Mouse (Mus musculus): ENCODE measurements around the gene Mef2c. TPM values are rescaled to one million over a fixed set of nuclear protein-coding genes. Genes with fewer than 3 reads are reported as not detected.

Gene Mef2c
- polyA plus RNA-seq, 1 experiment, result 49.0 TPM

GRCm38 (mm10) chr13:83536361-83536760 lies 32.5 kb downstream of the Mef2c start:
- Histone ChIP-seq H3ac (ENCODE audit: control insufficient read depth, insufficient read length) (no peak overlapping the region), H3K27me3 (ENCODE audit: control insufficient read depth, insufficient read depth, insufficient read length) (no peaks in the 10 kb centered on the region), H3K4me3 (no peak overlapping the region), H3K79me2 (ENCODE audit: control insufficient read depth, insufficient read depth) (peaks cover 2% of the 10 kb centered on the region), H3K36me3 (ENCODE audit: control insufficient read depth, insufficient read depth) (no peaks in the 10 kb centered on the region), H3K4me2 (ENCODE audit: low read depth) (no peak overlapping the region)
- TF ChIP-seq E2F4 (IDR thresholded peaks at IDR 0.05; ENCODE audit: insufficient read depth) (no peak), MYOG (IDR thresholded peaks at IDR 0.05; ENCODE audit: control insufficient read depth in 1 of 3, insufficient read depth in 1 of 3, insufficient read length in 2 of 3, low read depth in 2 of 3) (no peak), REST (IDR thresholded peaks at IDR 0.05; ENCODE audit: insufficient read depth, insufficient read length) (no peak), TCF12 (IDR thresholded peaks at IDR 0.05; ENCODE audit: insufficient read depth, poor library complexity, severe bottlenecking) (no peak), MYOD1 (IDR thresholded peaks at IDR 0.05; ENCODE audit: control insufficient read depth in 1 of 3, insufficient read length in 2 of 3, low read depth in 2 of 3) (no peak), CEBPB (IDR thresholded peaks at IDR 0.05; ENCODE audit: insufficient read depth, poor library complexity, severe bottlenecking) (no peak), TCF3 (IDR thresholded peaks at IDR 0.05; ENCODE audit: insufficient read length, low read depth) (no peak), MAX (IDR thresholded peaks at IDR 0.05; ENCODE audit: low read depth) (no peak), SRF (IDR thresholded peaks at IDR 0.05; ENCODE audit: control insufficient read depth, insufficient read length, low read depth) (no peak), POLR2A (IDR thresholded peaks at IDR 0.05; ENCODE audit: insufficient read length, low read depth) (no peak), POLR2AphosphoS2 (IDR thresholded peaks at IDR 0.05; ENCODE audit: insufficient read length, low read depth) (no peak), USF1 (IDR thresholded peaks at IDR 0.05; ENCODE audit: low read depth) (no peak)

GRCm38 (mm10) chr13:83537163-83537562 lies 33.3 kb downstream of the Mef2c start:
- peaks cover 2% of the 10 kb centered on the region for H3K79me2 ChIP-seq (ENCODE audit: control insufficient read depth, insufficient read depth)
- no peaks in the 10 kb centered on the region for H3K36me3 ChIP-seq (ENCODE audit: control insufficient read depth, insufficient read depth)
- H3K4me3 ChIP-seq, result no peak overlapping the region
- TF ChIP-seq SRF (IDR thresholded peaks at IDR 0.05; ENCODE audit: control insufficient read depth, insufficient read length, low read depth), result no peak
- no peak for TF ChIP-seq USF1 (IDR thresholded peaks at IDR 0.05; ENCODE audit: low read depth)
- TF ChIP-seq CEBPB (IDR thresholded peaks at IDR 0.05; ENCODE audit: insufficient read depth, poor library complexity, severe bottlenecking), result no peak
- TF ChIP-seq E2F4 (IDR thresholded peaks at IDR 0.05; ENCODE audit: insufficient read depth), result no peak
- TF ChIP-seq POLR2A (IDR thresholded peaks at IDR 0.05; ENCODE audit: insufficient read length, low read depth), result no peak
- TF ChIP-seq MYOG (IDR thresholded peaks at IDR 0.05; ENCODE audit: control insufficient read depth in 1 of 3, insufficient read depth in 1 of 3, insufficient read length in 2 of 3, low read depth in 2 of 3), result no peak
- no peak for TF ChIP-seq REST (IDR thresholded peaks at IDR 0.05; ENCODE audit: insufficient read depth, insufficient read length)
- no peak for TF ChIP-seq TCF12 (IDR thresholded peaks at IDR 0.05; ENCODE audit: insufficient read depth, poor library complexity, severe bottlenecking)
- H3ac ChIP-seq (ENCODE audit: control insufficient read depth, insufficient read length), result no peak overlapping the region
- no peaks in the 10 kb centered on the region for H3K27me3 ChIP-seq (ENCODE audit: control insufficient read depth, insufficient read depth, insufficient read length)
- no peak overlapping the region for H3K4me2 ChIP-seq (ENCODE audit: low read depth)

- no peak for TF ChIP-seq POLR2A (IDR thresholded peaks at IDR 0.05; ENCODE audit: insufficient read length, low read depth)
- no peak for TF ChIP-seq E2F4 (IDR thresholded peaks at IDR 0.05; ENCODE audit: insufficient read depth)
- TF ChIP-seq USF1 (IDR thresholded peaks at IDR 0.05; ENCODE audit: low read depth), result no peak
- TF ChIP-seq MAX (IDR thresholded peaks at IDR 0.05; ENCODE audit: low read depth), result no peak
- no peak for TF ChIP-seq POLR2AphosphoS2 (IDR thresholded peaks at IDR 0.05; ENCODE audit: insufficient read length, low read depth)
- TF ChIP-seq TCF3 (IDR thresholded peaks at IDR 0.05; ENCODE audit: insufficient read length, low read depth), result no peak
- TF ChIP-seq MYOG (IDR thresholded peaks at IDR 0.05; ENCODE audit: control insufficient read depth in 1 of 3, insufficient read depth in 1 of 3, insufficient read length in 2 of 3, low read depth in 2 of 3), result no peak
- TF ChIP-seq REST (IDR thresholded peaks at IDR 0.05; ENCODE audit: insufficient read depth, insufficient read length), result no peak
- no peak for TF ChIP-seq TCF12 (IDR thresholded peaks at IDR 0.05; ENCODE audit: insufficient read depth, poor library complexity, severe bottlenecking)
- TF ChIP-seq MYOD1 (IDR thresholded peaks at IDR 0.05; ENCODE audit: control insufficient read depth in 1 of 3, insufficient read length in 2 of 3, low read depth in 2 of 3), result no peak
- no peak for TF ChIP-seq CEBPB (IDR thresholded peaks at IDR 0.05; ENCODE audit: insufficient read depth, poor library complexity, severe bottlenecking)
- TF ChIP-seq SRF (IDR thresholded peaks at IDR 0.05; ENCODE audit: control insufficient read depth, insufficient read length, low read depth), result no peak
- Histone ChIP-seq H3K79me2 (ENCODE audit: control insufficient read depth, insufficient read depth) (peaks cover 2% of the 10 kb centered on the region), H3K36me3 (ENCODE audit: control insufficient read depth, insufficient read depth) (no peaks in the 10 kb centered on the region), H3K4me2 (ENCODE audit: low read depth) (no peak overlapping the region), H3K27me3 (ENCODE audit: control insufficient read depth, insufficient read depth, insufficient read length) (no peaks in the 10 kb centered on the region), H3ac (ENCODE audit: control insufficient read depth, insufficient read length) (no peak overlapping the region), H3K4me3 (no peak overlapping the region)
These were observed 36.1 kb downstream of the Mef2c start for GRCm38 (mm10) chr13:83539921-83540320.

- Histone ChIP-seq H3K4me2 (ENCODE audit: low read depth) (no peak overlapping the region), H3ac (ENCODE audit: control insufficient read depth, insufficient read length) (no peak overlapping the region), H3K79me2 (ENCODE audit: control insufficient read depth, insufficient read depth) (peaks cover 5% of the 10 kb centered on the region), H3K36me3 (ENCODE audit: control insufficient read depth, insufficient read depth) (no peaks in the 10 kb centered on the region), H3K27me3 (ENCODE audit: control insufficient read depth, insufficient read depth, insufficient read length) (no peaks in the 10 kb centered on the region), H3K4me3 (no peak overlapping the region)
- TF ChIP-seq CEBPB (IDR thresholded peaks at IDR 0.05; ENCODE audit: insufficient read depth, poor library complexity, severe bottlenecking) (no peak), SRF (IDR thresholded peaks at IDR 0.05; ENCODE audit: control insufficient read depth, insufficient read length, low read depth) (no peak), MYOG (IDR thresholded peaks at IDR 0.05; ENCODE audit: control insufficient read depth in 1 of 3, insufficient read depth in 1 of 3, insufficient read length in 2 of 3, low read depth in 2 of 3) (no peak), REST (IDR thresholded peaks at IDR 0.05; ENCODE audit: insufficient read depth, insufficient read length) (no peak)
These were observed 38.8 kb downstream of the Mef2c start for GRCm38 (mm10) chr13:83542666-83543065.

GRCm38 (mm10) chr13:83544707-83545106 lies 40.9 kb downstream of the Mef2c start:
- Histone ChIP-seq H3K4me3 (no peak overlapping the region), H3K4me2 (ENCODE audit: low read depth) (no peak overlapping the region), H3K27me3 (ENCODE audit: control insufficient read depth, insufficient read depth, insufficient read length) (no peaks in the 10 kb centered on the region), H3K79me2 (ENCODE audit: control insufficient read depth, insufficient read depth) (peaks cover 5% of the 10 kb centered on the region), H3K36me3 (ENCODE audit: control insufficient read depth, insufficient read depth) (no peaks in the 10 kb centered on the region), H3ac (ENCODE audit: control insufficient read depth, insufficient read length) (no peak overlapping the region)
- no peak for TF ChIP-seq E2F4 (IDR thresholded peaks at IDR 0.05; ENCODE audit: insufficient read depth)
- no peak for TF ChIP-seq SRF (IDR thresholded peaks at IDR 0.05; ENCODE audit: control insufficient read depth, insufficient read length, low read depth)
- TF ChIP-seq MAX (IDR thresholded peaks at IDR 0.05; ENCODE audit: low read depth), result no peak
- TF ChIP-seq MYOG (IDR thresholded peaks at IDR 0.05; ENCODE audit: control insufficient read depth in 1 of 3, insufficient read depth in 1 of 3, insufficient read length in 2 of 3, low read depth in 2 of 3), result no peak
